Mouse (Mus musculus): Measurements from ENCODE around the gene Nmnat3. TPM values are rescaled to one million over a fixed set of nuclear protein-coding genes. Genes with fewer than 3 reads are reported as not detected.

The Nmnat3 gene
- polyA plus RNA-seq, 1 experiment from 2014 or later, result 4.2 TPM

DNA sequence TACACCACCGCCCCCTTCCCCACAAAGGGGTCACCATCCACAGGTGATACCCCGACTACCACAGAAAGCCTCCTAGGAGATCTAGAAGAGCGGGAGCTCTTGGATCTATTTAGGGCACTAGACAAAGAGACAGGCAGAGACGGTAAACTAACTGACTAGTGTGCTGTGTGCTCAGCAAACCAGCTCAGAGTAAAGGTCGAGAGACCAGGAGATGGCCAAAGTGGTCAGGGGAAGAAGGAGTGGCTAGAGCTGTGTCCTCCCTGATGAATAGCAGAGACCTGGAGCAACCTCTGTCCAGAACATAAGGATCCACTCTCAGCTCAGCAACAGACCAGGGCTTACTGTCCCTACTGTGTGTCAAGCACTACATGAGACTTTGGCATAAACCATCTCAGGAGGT, 135.4 kb downstream of the Nmnat3 start, which contains the start of gene Rbp1:
Gene Rbp1 (plus strand): TSS at position 306 of the 400 bp plus-strand sequence.
- no peak within 1 kb of the TSS for H3K27ac ChIP-seq
- H3K9ac ChIP-seq (replicated peaks), result no peak within 1 kb of the TSS
- no peak within 1 kb of the TSS for H3K4me3 ChIP-seq (replicated peaks)
- no peaks in the 10 kb centered on the region for H3K36me3 ChIP-seq
- no peak within 1 kb of the TSS for H3K4me2 ChIP-seq
- peaks cover 25% of the 10 kb centered on the region for H3K4me1 ChIP-seq (replicated peaks)
- peaks cover 9% of the 10 kb centered on the region; the same call in 1 of the 2 replicates for H3K27me3 ChIP-seq
- H3K9me3 ChIP-seq, result no peaks in the 10 kb centered on the region
- no peak for ATAC-seq (ENCODE audit: insufficient number of reproducible peaks, insufficient read depth, low FRiP score, low TSS enrichment, low read depth)
- 87% methylated on average over 5 of the region's 5 CpGs for WGBS

DNA sequence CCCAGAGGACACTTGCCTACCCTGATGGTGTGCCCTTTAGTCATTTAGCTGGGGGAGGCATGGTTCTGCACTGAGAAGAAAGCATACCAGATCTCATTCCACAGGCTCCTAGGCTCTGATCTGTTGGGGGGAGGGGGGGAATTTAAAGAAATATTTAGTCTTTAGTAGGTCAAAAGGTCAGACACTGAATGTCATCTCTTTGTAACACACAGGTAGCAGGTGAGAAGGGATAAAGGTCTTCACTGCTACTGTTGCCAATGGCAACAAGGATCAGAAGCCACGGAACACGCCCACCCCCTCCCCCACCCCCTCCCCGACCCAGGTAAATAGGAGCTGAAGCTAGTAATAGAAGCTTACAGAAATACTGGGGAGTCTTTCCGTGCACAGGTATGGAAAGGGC, 136.5 kb downstream of the Nmnat3 start:
- no peak overlapping the region for H3K27ac ChIP-seq
- H3K36me3 ChIP-seq, result no peaks in the 10 kb centered on the region
- no peak overlapping the region for H3K4me2 ChIP-seq
- peaks cover 9% of the 10 kb centered on the region; the same call in 1 of the 2 replicates for H3K27me3 ChIP-seq
- H3K4me3 ChIP-seq (replicated peaks), result no peak overlapping the region
- H3K9me3 ChIP-seq, result no peaks in the 10 kb centered on the region
- H3K4me1 ChIP-seq (replicated peaks), result peaks cover 25% of the 10 kb centered on the region
- 12% methylated on average over 4 of the region's 4 CpGs for WGBS
- no peak for ATAC-seq (ENCODE audit: insufficient number of reproducible peaks, insufficient read depth, low FRiP score, low TSS enrichment, low read depth)
- H3K9ac ChIP-seq (replicated peaks), result no peak overlapping the region

DNA sequence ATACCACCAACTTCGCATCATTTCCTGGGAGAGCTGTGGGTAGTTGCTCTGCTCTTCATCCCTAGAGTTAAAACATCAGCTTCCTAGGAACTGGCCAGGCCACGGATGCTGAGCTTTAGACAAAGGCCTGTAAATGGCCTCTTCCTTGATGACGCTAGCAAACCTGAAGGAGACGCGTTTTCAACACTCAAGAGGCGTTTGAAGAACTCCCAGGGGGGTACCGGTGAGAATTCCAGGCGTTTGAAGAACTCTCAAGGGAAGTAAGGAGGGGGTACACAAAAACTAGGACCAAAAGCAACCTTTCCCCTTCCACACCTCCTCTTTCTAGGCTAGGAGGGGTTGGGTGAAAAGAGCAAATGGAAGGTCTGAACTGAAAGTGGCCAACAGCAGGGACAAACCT, 137.1 kb downstream of the Nmnat3 start:
- 5% methylated on average over 8 of the region's 8 CpGs for WGBS
- H3K27me3 ChIP-seq, result peaks cover 9% of the 10 kb centered on the region; the same call in 1 of the 2 replicates
- H3K4me3 ChIP-seq (replicated peaks), result peak overlapping the region; percentile 57
- ATAC-seq (ENCODE audit: insufficient number of reproducible peaks, insufficient read depth, low FRiP score, low TSS enrichment, low read depth), result no peak
- H3K4me2 ChIP-seq, result peak overlapping the region; percentile 73
- H3K9ac ChIP-seq (replicated peaks), result peak overlapping the region; percentile 60
- no peaks in the 10 kb centered on the region for H3K9me3 ChIP-seq
- H3K36me3 ChIP-seq, result no peaks in the 10 kb centered on the region
- H3K27ac ChIP-seq, result no peak overlapping the region
- peaks cover 28% of the 10 kb centered on the region for H3K4me1 ChIP-seq (replicated peaks)

DNA sequence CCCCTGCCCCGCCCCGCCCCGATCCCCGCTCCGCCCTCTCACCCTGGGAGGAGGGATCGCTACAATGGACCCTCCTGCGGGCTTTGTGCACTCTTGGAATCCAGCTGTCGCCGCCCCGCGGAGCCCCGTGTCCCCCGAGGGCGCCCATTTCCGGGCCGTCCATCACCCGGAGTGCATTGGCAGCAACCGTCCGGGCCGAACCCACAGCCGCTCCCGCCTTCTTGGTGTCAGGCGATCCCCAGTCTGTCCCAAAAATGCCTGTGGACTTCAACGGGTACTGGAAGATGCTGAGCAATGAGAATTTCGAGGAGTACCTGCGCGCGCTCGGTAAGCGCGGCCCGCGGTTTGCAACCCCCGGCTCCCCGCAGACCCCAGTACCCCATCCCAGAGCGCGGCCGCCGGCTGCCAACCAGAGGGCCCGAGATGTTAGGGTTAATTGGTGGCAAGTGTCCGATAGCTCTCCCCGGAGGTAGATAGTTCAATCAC, 137.5 kb downstream of the Nmnat3 start:
- ATAC-seq (ENCODE audit: insufficient number of reproducible peaks, insufficient read depth, low FRiP score, low TSS enrichment, low read depth), result peak; percentile 72
- peaks cover 9% of the 10 kb centered on the region; the same call in 1 of the 2 replicates for H3K27me3 ChIP-seq
- peaks cover 32% of the 10 kb centered on the region for H3K4me1 ChIP-seq (replicated peaks)
- peak overlapping the region; percentile 57 for H3K4me3 ChIP-seq (replicated peaks)
- no peaks in the 10 kb centered on the region for H3K9me3 ChIP-seq
- H3K4me2 ChIP-seq, result peak overlapping the region; percentile 73
- no peak overlapping the region for H3K27ac ChIP-seq
- WGBS, result 1% methylated on average over 41 of the region's 42 CpGs
- H3K36me3 ChIP-seq, result no peaks in the 10 kb centered on the region
- H3K9ac ChIP-seq (replicated peaks), result peak overlapping the region; percentile 60

DNA sequence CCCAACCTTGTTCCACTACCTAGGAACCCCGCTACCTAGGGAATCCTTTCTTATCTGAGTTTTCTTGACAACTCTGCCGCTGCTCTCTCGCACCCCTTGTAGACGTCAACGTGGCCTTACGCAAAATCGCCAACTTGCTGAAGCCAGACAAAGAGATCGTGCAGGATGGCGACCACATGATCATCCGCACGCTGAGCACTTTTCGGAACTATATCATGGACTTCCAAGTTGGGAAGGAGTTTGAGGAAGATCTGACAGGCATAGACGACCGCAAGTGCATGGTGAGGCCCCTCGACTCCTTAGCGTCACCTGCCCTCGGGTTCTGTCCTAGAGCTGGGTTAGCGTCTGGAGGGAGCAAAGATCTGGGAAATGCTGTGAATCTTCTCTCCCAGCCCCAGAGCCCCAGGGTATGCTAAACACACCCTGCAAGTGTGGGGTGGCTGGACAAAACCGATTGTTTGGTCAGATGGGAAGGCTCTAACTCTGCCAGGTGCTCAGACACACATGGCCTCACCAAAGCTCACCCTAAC, 138.2 kb downstream of the Nmnat3 start:
- no peak for ATAC-seq (ENCODE audit: insufficient number of reproducible peaks, insufficient read depth, low FRiP score, low TSS enrichment, low read depth)
- Histone ChIP-seq H3K36me3 (no peaks in the 10 kb centered on the region), H3K4me2 (peak overlapping the region; percentile 73), H3K9me3 (no peaks in the 10 kb centered on the region), H3K27ac (no peak overlapping the region), H3K9ac (replicated peaks) (peak overlapping the region; percentile 60), H3K4me3 (replicated peaks) (peak overlapping the region; percentile 57), H3K4me1 (replicated peaks) (peaks cover 35% of the 10 kb centered on the region), H3K27me3 (peaks cover 9% of the 10 kb centered on the region; the same call in 1 of the 2 replicates)
- WGBS, result 7% methylated on average over 19 of the region's 19 CpGs

DNA sequence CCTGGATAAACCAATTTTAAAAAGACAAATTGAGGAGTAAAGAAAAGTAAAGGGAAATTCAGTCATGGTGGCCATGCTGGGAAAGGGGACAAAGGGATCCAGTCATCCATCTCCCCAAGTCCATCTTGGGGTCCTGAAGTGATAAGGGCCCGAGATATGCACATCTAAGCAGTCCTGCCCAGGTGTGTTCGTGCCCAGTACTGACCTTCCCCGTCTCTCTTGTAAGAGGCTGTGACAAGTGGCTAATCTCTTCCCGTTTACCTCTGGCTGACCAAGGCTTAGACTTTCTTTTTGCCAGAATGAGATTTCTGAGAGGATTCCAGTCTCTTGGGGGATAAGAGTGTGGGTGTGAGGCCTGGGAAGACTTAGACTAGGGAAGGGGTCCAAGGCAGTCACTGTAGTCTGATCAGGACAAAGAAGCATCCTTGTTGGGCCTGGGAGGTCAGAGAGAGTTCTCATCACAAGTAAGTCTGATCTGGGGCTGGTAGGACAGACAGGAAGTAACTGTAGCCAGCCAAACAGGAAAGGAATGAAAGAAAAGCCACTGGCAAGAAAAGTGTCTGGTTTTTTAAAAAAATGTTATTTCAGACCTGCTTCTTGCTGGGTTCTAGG, 140.8 kb downstream of the Nmnat3 start:
- 79% methylated on average over 4 of the region's 4 CpGs for WGBS
- H3K4me1 ChIP-seq (replicated peaks), result peaks cover 36% of the 10 kb centered on the region
- no peaks in the 10 kb centered on the region for H3K9me3 ChIP-seq
- no peak for ATAC-seq (ENCODE audit: insufficient number of reproducible peaks, insufficient read depth, low FRiP score, low TSS enrichment, low read depth)
- H3K4me2 ChIP-seq, result no peak overlapping the region
- no peak overlapping the region for H3K4me3 ChIP-seq (replicated peaks)
- no peak overlapping the region for H3K9ac ChIP-seq (replicated peaks)
- H3K36me3 ChIP-seq, result no peaks in the 10 kb centered on the region
- H3K27me3 ChIP-seq, result peaks cover 9% of the 10 kb centered on the region; the same call in 1 of the 2 replicates
- no peak overlapping the region for H3K27ac ChIP-seq

DNA sequence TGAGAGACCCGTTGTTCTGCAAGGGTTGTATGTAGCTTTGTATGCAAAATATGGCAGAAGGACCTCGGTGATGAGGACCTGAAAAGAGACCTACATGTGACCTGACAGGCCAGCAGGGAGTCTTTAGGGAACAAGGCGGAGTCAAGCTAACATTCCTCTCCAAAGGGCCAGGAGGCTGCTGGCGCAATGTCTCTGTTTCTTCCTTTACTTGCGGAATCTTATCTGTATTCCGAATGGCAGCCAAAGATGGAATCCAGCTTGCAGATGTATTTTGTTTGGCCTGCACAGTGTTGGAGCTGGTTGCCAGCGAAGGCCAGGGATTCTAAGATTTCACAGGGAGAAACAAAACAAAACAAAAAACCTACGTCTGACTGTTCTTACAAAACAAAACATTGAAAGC, 141.5 kb downstream of the Nmnat3 start:
- Histone ChIP-seq H3K27me3 (peaks cover 9% of the 10 kb centered on the region; the same call in 1 of the 2 replicates), H3K4me1 (replicated peaks) (peaks cover 33% of the 10 kb centered on the region)
- 79% methylated on average over 8 of the region's 8 CpGs for WGBS

DNA sequence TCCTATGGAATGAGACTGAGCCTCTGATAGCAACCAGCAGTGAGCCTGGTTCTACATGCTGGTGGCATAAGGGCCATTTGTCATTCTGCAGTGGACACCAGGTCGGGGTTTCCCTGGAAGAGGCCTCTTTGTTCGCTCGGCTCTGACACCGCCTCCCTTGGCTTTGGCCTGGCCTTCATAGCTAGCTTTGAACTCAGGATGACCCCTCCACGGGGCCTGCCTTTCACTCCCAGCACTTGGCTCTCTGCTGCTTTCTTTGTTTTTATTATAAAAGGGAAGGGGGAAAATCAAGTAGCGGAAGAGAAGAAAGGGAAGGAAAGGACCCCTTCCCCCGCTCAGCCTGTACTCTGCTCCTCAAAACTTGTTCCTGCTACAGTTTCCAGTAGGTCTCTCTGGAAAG, 142.6 kb downstream of the Nmnat3 start:
- Histone ChIP-seq H3K9ac (replicated peaks) (no peak overlapping the region), H3K4me3 (replicated peaks) (no peak overlapping the region), H3K27ac (peak overlapping the region; percentile 24; the same call in 1 of the 2 replicates), H3K36me3 (no peaks in the 10 kb centered on the region), H3K9me3 (no peaks in the 10 kb centered on the region), H3K27me3 (peaks cover 9% of the 10 kb centered on the region; the same call in 1 of the 2 replicates), H3K4me1 (replicated peaks) (peaks cover 27% of the 10 kb centered on the region; the same call in 1 of the 2 replicates), H3K4me2 (no peak overlapping the region)
- WGBS, result 34% methylated on average over 7 of the region's 7 CpGs
- ATAC-seq (ENCODE audit: insufficient number of reproducible peaks, insufficient read depth, low FRiP score, low TSS enrichment, low read depth), result no peak

More for the DNA sequence above, 141.5 kb downstream of the Nmnat3 start:
- no peak overlapping the region for H3K4me2 ChIP-seq
- no peaks in the 10 kb centered on the region for H3K9me3 ChIP-seq
- H3K36me3 ChIP-seq, result no peaks in the 10 kb centered on the region
- H3K9ac ChIP-seq (replicated peaks), result no peak overlapping the region
- ATAC-seq (ENCODE audit: insufficient number of reproducible peaks, insufficient read depth, low FRiP score, low TSS enrichment, low read depth), result no peak
- H3K27ac ChIP-seq, result no peak overlapping the region
- no peak overlapping the region for H3K4me3 ChIP-seq (replicated peaks)

DNA sequence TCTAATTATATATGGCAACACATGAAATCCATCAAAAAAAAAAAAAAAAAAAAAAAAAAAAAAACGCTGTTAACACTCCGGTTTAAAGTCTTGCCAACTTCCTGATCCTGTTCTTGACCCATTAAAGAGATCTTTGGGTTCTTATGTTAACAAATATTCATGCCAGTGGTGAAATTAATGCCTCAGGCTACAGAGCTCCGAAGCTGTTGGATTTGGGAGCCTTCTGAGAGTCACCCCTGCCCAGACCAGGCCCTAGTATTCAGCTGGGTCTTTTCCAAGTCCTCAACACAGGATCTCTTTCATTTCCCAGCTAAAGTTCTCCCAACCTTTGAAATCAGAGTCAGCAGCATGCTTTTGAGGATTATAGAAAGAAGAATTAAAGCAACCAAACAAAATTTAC, 143.3 kb downstream of the Nmnat3 start:
- Histone ChIP-seq H3K27ac (no peak overlapping the region), H3K4me1 (replicated peaks) (peaks cover 21% of the 10 kb centered on the region; the same call in 1 of the 2 replicates), H3K36me3 (no peaks in the 10 kb centered on the region), H3K4me2 (no peak overlapping the region), H3K4me3 (replicated peaks) (no peak overlapping the region), H3K27me3 (peaks cover 9% of the 10 kb centered on the region; the same call in 1 of the 2 replicates), H3K9me3 (no peaks in the 10 kb centered on the region), H3K9ac (replicated peaks) (no peak overlapping the region)
- ATAC-seq (ENCODE audit: insufficient number of reproducible peaks, insufficient read depth, low FRiP score, low TSS enrichment, low read depth), result no peak
- 54% methylated on average over 3 of the region's 3 CpGs for WGBS

DNA sequence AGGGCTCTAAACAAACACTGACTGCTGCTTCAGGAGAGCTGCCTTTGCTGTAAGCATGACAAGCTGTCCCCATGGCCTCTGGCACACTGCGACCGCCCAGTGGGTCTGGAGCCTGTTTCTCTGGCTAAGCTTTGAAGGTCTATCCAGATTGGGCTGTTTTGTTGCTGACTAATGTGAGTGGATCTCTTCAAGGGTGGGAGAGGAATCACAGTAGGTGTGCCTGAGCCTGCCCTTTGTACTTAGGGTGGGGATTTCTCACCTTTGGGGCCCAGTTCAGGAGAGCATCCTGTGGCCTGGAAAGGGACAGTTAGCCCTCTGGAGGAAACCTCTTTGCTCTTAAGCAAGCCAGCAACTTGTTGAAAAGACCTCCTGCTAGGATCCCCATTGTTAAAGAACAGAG, 145.8 kb downstream of the Nmnat3 start:
- no peaks in the 10 kb centered on the region for H3K27me3 ChIP-seq

DNA sequence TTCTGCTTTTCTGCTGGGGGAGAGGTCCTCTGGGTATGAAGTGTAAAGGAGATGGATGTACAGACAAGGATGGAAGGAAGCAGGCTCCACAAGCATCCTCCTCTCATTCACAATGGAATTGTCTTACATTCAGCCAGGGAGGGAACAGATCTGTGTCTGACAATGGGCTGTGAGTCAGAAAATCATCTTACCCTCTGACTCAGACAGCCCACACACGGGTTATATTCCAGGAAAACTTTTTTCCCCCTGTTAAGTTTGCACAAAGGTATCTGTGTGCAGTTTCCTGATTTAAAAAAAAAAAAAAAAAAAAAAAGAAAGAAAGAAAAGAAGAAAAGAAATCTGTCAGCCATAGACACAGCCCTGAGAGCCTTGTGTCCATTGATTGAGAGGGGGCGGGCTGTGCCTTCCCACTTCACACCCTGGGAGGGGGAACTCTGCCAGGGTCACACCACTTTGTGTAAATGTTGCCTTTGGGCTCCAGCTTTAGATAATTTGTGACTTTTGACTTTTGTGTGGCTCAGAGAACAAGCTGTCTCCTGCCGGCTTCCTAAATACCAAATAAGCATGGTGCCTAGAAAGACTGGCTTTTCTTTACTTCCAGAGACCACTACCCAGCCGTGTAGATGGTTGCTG, 146.8 kb downstream of the Nmnat3 start:
- no peak for ATAC-seq (ENCODE audit: insufficient number of reproducible peaks, insufficient read depth, low FRiP score, low TSS enrichment, low read depth)
- H3K27ac ChIP-seq, result no peak overlapping the region
- H3K9me3 ChIP-seq, result no peaks in the 10 kb centered on the region
- no peak overlapping the region for H3K4me2 ChIP-seq
- H3K36me3 ChIP-seq, result no peaks in the 10 kb centered on the region
- WGBS, result 36% methylated on average over 4 of the region's 4 CpGs
- H3K9ac ChIP-seq (replicated peaks), result no peak overlapping the region
- H3K4me3 ChIP-seq (replicated peaks), result no peak overlapping the region
- no peaks in the 10 kb centered on the region for H3K27me3 ChIP-seq
- peaks cover 14% of the 10 kb centered on the region; the same call in 1 of the 2 replicates for H3K4me1 ChIP-seq (replicated peaks)

More for the DNA sequence above, 145.8 kb downstream of the Nmnat3 start:
- H3K27ac ChIP-seq, result no peak overlapping the region
- no peak overlapping the region for H3K9ac ChIP-seq (replicated peaks)
- no peak for ATAC-seq (ENCODE audit: insufficient number of reproducible peaks, insufficient read depth, low FRiP score, low TSS enrichment, low read depth)
- 58% methylated on average over 2 of the region's 2 CpGs for WGBS
- H3K36me3 ChIP-seq, result no peaks in the 10 kb centered on the region
- H3K4me3 ChIP-seq (replicated peaks), result no peak overlapping the region
- H3K4me2 ChIP-seq, result no peak overlapping the region
- H3K9me3 ChIP-seq, result no peaks in the 10 kb centered on the region
- H3K4me1 ChIP-seq (replicated peaks), result peaks cover 14% of the 10 kb centered on the region; the same call in 1 of the 2 replicates
